In genomic region chr17:87975229-87975853, GRCm38 (mm10) we compare ENCODE assay signal across 8 mouse cellular contexts. TPM values are rescaled to one million over a fixed set of nuclear protein-coding genes. Genes with fewer than 3 reads are reported as not detected.
DNase-seq lines count a peak whose midpoint lies in the region; ATAC-seq and TF ChIP-seq lines count a peak whose summit lies in the region.

No protein-coding gene starts in this region.

- H3K4me2 ChIP-seq in hindbrain, embryonic 11.5 days (replicated peaks; ENCODE audit: low read depth, low read length) = peak overlapping the region; percentile 73
- H3K4me2 ChIP-seq in limb, embryonic 11.5 days (ENCODE audit: low read depth, severe bottlenecking) = peak overlapping the region; percentile 60

- under 1% methylated on average over 52 of the region's 68 CpGs for WGBS in hindbrain, embryonic 11.5 days
- WGBS in limb, embryonic 11.5 days = under 1% methylated on average over 64 of the region's 68 CpGs
- under 1% methylated on average over 63 of the region's 68 CpGs for WGBS in spleen, adult 2 months

- no peaks in the 10 kb centered on the region for H3K9me3 ChIP-seq in hindbrain, embryonic 11.5 days (ENCODE audit: control insufficient read depth, low read length)
- no peaks in the 10 kb centered on the region for H3K9me3 ChIP-seq in limb, embryonic 11.5 days (ENCODE audit: control insufficient read depth, low read length)

- peak overlapping the region; percentile 70 for H3K27ac ChIP-seq in hindbrain, embryonic 11.5 days (ENCODE audit: low read depth, low read length)
- H3K27ac ChIP-seq in limb, embryonic 11.5 days (replicated peaks; ENCODE audit: low read depth, low read length) = peak overlapping the region; percentile 83
- peak overlapping the region; percentile 91 for H3K27ac ChIP-seq in spleen, adult 2 months (ENCODE audit: insufficient read depth, low read length)

- no peaks in the 10 kb centered on the region for H3K27me3 ChIP-seq in hindbrain, embryonic 11.5 days (ENCODE audit: control insufficient read depth, insufficient read depth, low read length)
- no peaks in the 10 kb centered on the region for H3K27me3 ChIP-seq in limb, embryonic 11.5 days (ENCODE audit: control insufficient read depth, insufficient read depth, low read length)
- no peaks in the 10 kb centered on the region for H3K27me3 ChIP-seq in spleen, adult 2 months (ENCODE audit: control insufficient read depth, insufficient read depth, low read length)

- ATAC-seq in erythroblast, adult 5-6 weeks (replicated peaks; ENCODE audit: low FRiP score, poor library complexity, severe bottlenecking) = peak; percentile 89
- peak; percentile 71 for ATAC-seq in hindbrain, embryonic 11.5 days (ENCODE audit: low FRiP score)
- peak; percentile 70 for ATAC-seq in limb, embryonic 11.5 days (ENCODE audit: insufficient number of reproducible peaks, low FRiP score, low TSS enrichment, low read depth)

- peaks cover 6% of the 10 kb centered on the region; the same call in 1 of the 2 replicates for H3K4me1 ChIP-seq in hindbrain, embryonic 11.5 days (replicated peaks; ENCODE audit: control insufficient read depth, insufficient read depth, low read length)
- peaks cover 3% of the 10 kb centered on the region; the same call in 1 of the 2 replicates for H3K4me1 ChIP-seq in limb, embryonic 11.5 days (ENCODE audit: control insufficient read depth, insufficient read depth, low read length)
- H3K4me1 ChIP-seq in spleen, adult 2 months (ENCODE audit: control insufficient read depth, insufficient read depth, insufficient read length) = peaks cover 2% of the 10 kb centered on the region; the same call in 1 of the 2 replicates

- no peak for TF ChIP-seq CTCF in spleen, adult 2 months (IDR thresholded peaks at IDR 0.05; ENCODE audit: extremely low read depth, insufficient read depth, insufficient read length, insufficient replicate concordance)

- H3K4me3 ChIP-seq in hindbrain, embryonic 11.5 days (ENCODE audit: low read depth, low read length) = peak overlapping the region; percentile 98
- H3K4me3 ChIP-seq in limb, embryonic 11.5 days (ENCODE audit: low read depth, low read length) = peak overlapping the region; percentile 80
- peak overlapping the region; percentile 87 for H3K4me3 ChIP-seq in spleen, adult 2 months (ENCODE audit: extremely low read depth, insufficient read depth, insufficient read length)

- no peaks in the 10 kb centered on the region for H3K36me3 ChIP-seq in hindbrain, embryonic 11.5 days (ENCODE audit: control insufficient read depth, insufficient read depth, low read length)
- H3K36me3 ChIP-seq in limb, embryonic 11.5 days (ENCODE audit: control insufficient read depth, insufficient read depth, low read length) = peaks cover 3% of the 10 kb centered on the region; the same call in 1 of the 2 replicates
- H3K36me3 ChIP-seq in spleen, adult 2 months (ENCODE audit: control insufficient read depth, insufficient read depth, low read length) = no peaks in the 10 kb centered on the region; the same call in 1 of the 2 replicates

- peak overlapping the region; percentile 92 for H3K9ac ChIP-seq in hindbrain, embryonic 11.5 days (ENCODE audit: low read depth, low read length)
- H3K9ac ChIP-seq in limb, embryonic 11.5 days (ENCODE audit: low read length) = peak overlapping the region; percentile 88

- no peak for TF ChIP-seq POLR2A in spleen, adult 2 months (IDR thresholded peaks at IDR 0.05; ENCODE audit: low read depth, low read length)

- peak; percentile 35 to 50 for DNase-seq in frontal cortex, postnatal 10 days (ENCODE audit: low spot score in 2 of 2)
- no peak for DNase-seq in frontal cortex, postnatal 25 days (ENCODE audit: low spot score in 2 of 2)
- DNase-seq in adrenal gland, postnatal 4 days (ENCODE audit: low spot score in 2 of 2) = peak; percentile 44 to 46
- peak; percentile 70 for DNase-seq in hindbrain, embryonic 11.5 days (ENCODE audit: low spot score)
- peak; percentile 68 for DNase-seq in limb, embryonic 11.5 days (ENCODE audit: low spot score)
- peak; percentile 50 for DNase-seq in mesoderm, embryonic 11.5 days (ENCODE audit: low read depth, low spot score)
- DNase-seq in spleen, adult 2 months (ENCODE audit: low read depth in 1 of 2, low spot score in 2 of 2) = peak in 1 of 2 experiments; percentile 52

RNA-seq across cellular contexts. Expression of gene Msh6, which starts 0.5 kb away (rescaled TPM):
- total RNA-seq in adrenal gland, postnatal 4 days (2021) = 10 to 100 TPM; 26.4 to 30.1 TPM
- 15.2 and 21.5 TPM in 2 replicates for total RNA-seq in erythroblast, adult 5-6 weeks (2015; ENCODE audit: low replicate concordance)
- 21.4 and 22.9 TPM in 2 replicates for total RNA-seq in erythroblast, adult 5-6 weeks (2017; ENCODE audit: low replicate concordance)
- 62.0 and 78.7 TPM in 2 replicates for polyA plus RNA-seq in hindbrain, embryonic 11.5 days (2014; fragmentation: Nextera tagmentation; extraction: Ambion mirVana)
- 95.7 and 105 TPM in 2 replicates for polyA plus RNA-seq in limb, embryonic 11.5 days (2014; fragmentation: Nextera tagmentation; extraction: Ambion mirVana)
- 2.8 and 3.3 TPM in 2 replicates for polyA plus RNA-seq in spleen, adult 2 months (2012; rRNA removed)

RNA-seq across cellular contexts. Expression of gene Rpl36-ps4, which starts 54.6 kb away (rescaled TPM):
- total RNA-seq in adrenal gland, postnatal 4 days (2021) = not detected
- not detected in 2 replicates for total RNA-seq in erythroblast, adult 5-6 weeks (2015; ENCODE audit: low replicate concordance)
- not detected in 2 replicates for total RNA-seq in erythroblast, adult 5-6 weeks (2017; ENCODE audit: low replicate concordance)
- polyA plus RNA-seq in hindbrain, embryonic 11.5 days (2014; fragmentation: Nextera tagmentation; extraction: Ambion mirVana) = not detected in 2 replicates
- not detected in 2 replicates for polyA plus RNA-seq in limb, embryonic 11.5 days (2014; fragmentation: Nextera tagmentation; extraction: Ambion mirVana)
- not detected in 2 replicates for polyA plus RNA-seq in spleen, adult 2 months (2012; rRNA removed)

Comparison
In these comparisons a context has a peak if more than half of its experiments do, and no peak if none do; other contexts are left out.
1. DNase-seq: peak in frontal cortex, postnatal 10 days (2 of 2), adrenal gland, postnatal 4 days (2 of 2), hindbrain, embryonic 11.5 days (single experiment), limb, embryonic 11.5 days (single experiment) and mesoderm, embryonic 11.5 days (single experiment); none in frontal cortex, postnatal 25 days (0 of 2).
2. RNA of gene Msh6, which starts 0.5 kb away (polyA plus RNA-seq): 95.7 to 105 TPM in limb, embryonic 11.5 days and 62.0 to 78.7 TPM in hindbrain, embryonic 11.5 days; 2.8 to 3.3 TPM in spleen, adult 2 months; every median in the first group is over 10 times any median in the second.
3. Peak in every context shown above with its lines, with median percentiles within 50 percentile points of each other: ATAC-seq, H3K27ac ChIP-seq and H3K4me3 ChIP-seq.